Mouse (Mus musculus) spleen, adult 2 months (tissue): Measurements from ENCODE around the gene Iqcf5. TPM values are rescaled to one million over a fixed set of nuclear protein-coding genes. Genes with fewer than 3 reads are reported as not detected.
A peak's percentile ranks its signal among the peaks of the same experiment; 100 is the strongest.

Source experiments
- DNase-seq, 2 experiments: peaks; one replicate each; pipeline versions ENCODE4 v3.0.0 to v3.0.0-alpha.2; 2012 to 2021; ENCODE audit warnings: low spot score in 2 of 2, low read depth in 1 of 2
- H3K27ac ChIP-seq: fragments of 200-500 bp; 2 replicates; pipeline ENCODE4 v1.5.1; 2012; ENCODE audit warnings: low read length, inconsistent platforms; ENCODE audit not compliant: insufficient read depth
- H3K27me3 ChIP-seq: fragments of 200-500 bp; 2 replicates; pipeline ENCODE4 v1.6.1; 2012; ENCODE audit warnings: mild to moderate bottlenecking, moderate library complexity, low read length, inconsistent platforms; ENCODE audit not compliant: control insufficient read depth, insufficient read depth
- H3K36me3 ChIP-seq: fragments of 200-500 bp; 2 replicates; pipeline ENCODE4 v1.6.1; 2012; ENCODE audit warnings: mild to moderate bottlenecking, low read length, inconsistent platforms; ENCODE audit not compliant: control insufficient read depth, insufficient read depth
- H3K4me1 ChIP-seq: fragments of 200-500 bp; 2 replicates; pipeline ENCODE4 v1.6.1; 2011; ENCODE audit warnings: inconsistent platforms; ENCODE audit not compliant: control insufficient read depth, insufficient read depth, insufficient read length
- H3K4me3 ChIP-seq: fragments of 200-500 bp; 2 replicates; pipeline ENCODE4 v1.5.1; 2011; ENCODE audit warnings: mild to moderate bottlenecking, inconsistent platforms; ENCODE audit not compliant: insufficient read depth, insufficient read length; ENCODE audit errors: extremely low read depth
- CTCF ChIP-seq: fragments of 200-500 bp; IDR thresholded peaks from 2 replicates; pipeline ENCODE4 v1.5.1; 2011; ENCODE audit warnings: mild to moderate bottlenecking, inconsistent platforms; ENCODE audit not compliant: insufficient read depth, insufficient read length, insufficient replicate concordance; ENCODE audit errors: extremely low read depth
- POLR2A ChIP-seq: fragments of 200-500 bp; IDR thresholded peaks from 2 replicates; pipeline ENCODE4 v1.6.1; 2011; ENCODE audit warnings: low read depth, low read length, inconsistent platforms
- WGBS: fragments of 180-500 bp; shearing (Covaris S2); methylation state at CpG from one replicate; pipeline ENCODE4 v1.1.7; 2018; 5-methylcytosine and 5-hydroxymethylcytosine counted together
- polyA plus RNA-seq: library from polyadenylated mRNA; depleted of rRNA; stranded (reverse); fragments of >200 nt; gene quantifications from 2 replicates; pipeline ENCODE4 v1.2.3, GENCODE M21; 2012

Iqcf5 gene
- polyA plus RNA-seq, 1 experiment = not detected

- TF ChIP-seq POLR2A = no peak
- TF ChIP-seq CTCF = no peak
- no peak overlapping the region for H3K27ac ChIP-seq
- H3K27me3 ChIP-seq = no peaks in the 10 kb centered on the region
- H3K4me1 ChIP-seq = peaks cover 15% of the 10 kb centered on the region; the same call in 1 of the 2 replicates
- H3K4me3 ChIP-seq = peak overlapping the region; percentile 65; the same call in 1 of the 2 replicates
- DNase-seq = no peak
- H3K36me3 ChIP-seq = peaks cover 12% of the 10 kb centered on the region
- 74% methylated on average over 9 of the region's 9 CpGs for WGBS
Observed at GRCm38 (mm10) chr9:106478101-106478500, 36.3 kb upstream of the Iqcf5 start.

- 91% methylated on average over 7 of the region's 7 CpGs for WGBS
Observed at GRCm38 (mm10) chr9:106480541-106480940, 33.8 kb upstream of the Iqcf5 start.

GRCm38 (mm10) chr9:106481075-106481474 is 33.3 kb upstream of the Iqcf5 start:
- peaks cover 33% of the 10 kb centered on the region for H3K36me3 ChIP-seq
- H3K27ac ChIP-seq = no peak overlapping the region
- no peak for TF ChIP-seq POLR2A
- TF ChIP-seq CTCF = no peak
- H3K4me3 ChIP-seq = no peak overlapping the region
- peak in 1 of 2 experiments; percentile 3 for DNase-seq
- H3K4me1 ChIP-seq = peaks cover 11% of the 10 kb centered on the region; the same call in 1 of the 2 replicates
- no peaks in the 10 kb centered on the region for H3K27me3 ChIP-seq
- WGBS = 43% methylated on average over 15 of the region's 15 CpGs

More at GRCm38 (mm10) chr9:106480541-106480940, 33.8 kb upstream of the Iqcf5 start:
- peaks cover 30% of the 10 kb centered on the region for H3K36me3 ChIP-seq
- peak in 1 of 2 experiments; percentile 2 for DNase-seq
- no peak for TF ChIP-seq POLR2A
- no peak for TF ChIP-seq CTCF
- H3K27ac ChIP-seq = no peak overlapping the region
- peaks cover 11% of the 10 kb centered on the region; the same call in 1 of the 2 replicates for H3K4me1 ChIP-seq
- no peaks in the 10 kb centered on the region for H3K27me3 ChIP-seq
- no peak overlapping the region for H3K4me3 ChIP-seq

GRCm38 (mm10) chr9:106481676-106482075 is 32.7 kb upstream of the Iqcf5 start:
- peak in 1 of 2 experiments; percentile 2 for DNase-seq
- no peak for TF ChIP-seq POLR2A
- no peak for TF ChIP-seq CTCF
- peaks cover 6% of the 10 kb centered on the region; the same call in 1 of the 2 replicates for H3K4me1 ChIP-seq
- WGBS = 94% methylated on average over 13 of the region's 13 CpGs
- no peak overlapping the region for H3K4me3 ChIP-seq
- no peaks in the 10 kb centered on the region for H3K27me3 ChIP-seq
- H3K27ac ChIP-seq = no peak overlapping the region
- peaks cover 35% of the 10 kb centered on the region for H3K36me3 ChIP-seq

- H3K4me3 ChIP-seq = no peak overlapping the region
- H3K27ac ChIP-seq = no peak overlapping the region
- DNase-seq = peak in 1 of 2 experiments; percentile 2
- 89% methylated on average over 17 of the region's 17 CpGs for WGBS
- peaks cover 35% of the 10 kb centered on the region for H3K36me3 ChIP-seq
- no peaks in the 10 kb centered on the region for H3K27me3 ChIP-seq
- no peak for TF ChIP-seq POLR2A
- TF ChIP-seq CTCF = no peak
- H3K4me1 ChIP-seq = peaks cover 5% of the 10 kb centered on the region; the same call in 1 of the 2 replicates
Observed at GRCm38 (mm10) chr9:106482578-106483115, 31.7 kb upstream of the Iqcf5 start.

GRCm38 (mm10) chr9:106483136-106483535 is 31.2 kb upstream of the Iqcf5 start:
- DNase-seq = no peak
- WGBS = 95% methylated on average over 10 of the region's 10 CpGs

GRCm38 (mm10) chr9:106483606-106484005 is 30.8 kb upstream of the Iqcf5 start:
- Histone ChIP-seq H3K4me1 (no peaks in the 10 kb centered on the region), H3K27ac (no peak overlapping the region), H3K4me3 (no peak overlapping the region), H3K27me3 (no peaks in the 10 kb centered on the region), H3K36me3 (peaks cover 35% of the 10 kb centered on the region)
- WGBS = 94% methylated on average over 17 of the region's 17 CpGs
- no peak for DNase-seq
- TF ChIP-seq POLR2A = no peak
- no peak for TF ChIP-seq CTCF

More at GRCm38 (mm10) chr9:106483136-106483535, 31.2 kb upstream of the Iqcf5 start:
- Histone ChIP-seq H3K4me3 (no peak overlapping the region), H3K4me1 (peaks cover under 1% of the 10 kb centered on the region; the same call in 1 of the 2 replicates), H3K27ac (no peak overlapping the region), H3K36me3 (peaks cover 35% of the 10 kb centered on the region), H3K27me3 (no peaks in the 10 kb centered on the region)
- TF ChIP-seq POLR2A (no peak), CTCF (no peak)
